Mouse (Mus musculus) layer of hippocampus, postnatal 14 days (tissue): ENCODE data around the gene Ceacam14. TPM values are rescaled to one million over a fixed set of nuclear protein-coding genes. Genes with fewer than 3 reads are reported as not detected.

Source experiments
- DNase-seq, 2 experiments: peaks; one replicate each; pipeline ENCODE4 v3.0.0; 2021 to 2022; ENCODE audit warnings: low spot score in 2 of 2, mixed read lengths in 1 of 2
- long read RNA-seq, 2 experiments: library from polyadenylated mRNA; stranded (forward); transcript quantifications; one replicate each; pipeline ENCODE4 v2.0.0; 2021
- total RNA-seq, 2 experiments: library from RNA; stranded (reverse); gene quantifications; 2 replicates each; pipeline ENCODE4 v1.2.3; 2021

Ceacam14 gene
- total RNA-seq, result not detected
- long read RNA-seq, experiment 1, result 0 reads
- long read RNA-seq, experiment 2, result 0 reads

GRCm38 (mm10) chr7:17812333-17812732 lies at the start of gene Ceacam14:
TSS of gene Ceacam14 (plus strand) at chr7:17812633.
- DNase-seq, result no peak

Other genes starting within 250 kb of the Ceacam14 start
- gene Ceacam5, start 99.4 kb upstream of the Ceacam14 start, total RNA-seq, result not detected
- gene Gm5155, start 59.1 kb downstream of the Ceacam14 start, total RNA-seq, result not detected
- gene Ceacam11, start 159.5 kb downstream of the Ceacam14 start, total RNA-seq, result not detected
- not detected for gene Ceacam13, start 197.3 kb downstream of the Ceacam14 start, total RNA-seq